Mouse (Mus musculus) hindbrain, embryonic 13.5 days (tissue): Measurements from ENCODE around the gene Nif3l1. TPM values are rescaled to one million over a fixed set of nuclear protein-coding genes. Genes with fewer than 3 reads are reported as not detected.
A peak's percentile ranks its signal among the peaks of the same experiment; 100 is the strongest.

Source experiments
- ATAC-seq: fragments of 200-750 bp; cut with Nextera tagmentation; 2 replicates; pipeline ENCODE4 v1.8.0; 2017; ENCODE audit warnings: moderate TSS enrichment; ENCODE audit not compliant: low FRiP score
- H3K27ac ChIP-seq: fragments of 300-500 bp; sonication (generic); 2 replicates; pipeline ENCODE4 v1.5.1; 2015; ENCODE audit warnings: inconsistent platforms, mild to moderate bottlenecking, moderate library complexity
- H3K27me3 ChIP-seq: fragments of 300-500 bp; sonication (generic); 2 replicates; pipeline ENCODE4 v1.6.1; 2015; ENCODE audit warnings: mild to moderate bottlenecking, inconsistent platforms
- H3K36me3 ChIP-seq: fragments of 300-500 bp; sonication (generic); 2 replicates; pipeline ENCODE4 v1.6.1; 2015; ENCODE audit warnings: mild to moderate bottlenecking, inconsistent platforms
- H3K4me1 ChIP-seq: fragments of 300-500 bp; sonication (generic); replicated peaks from 2 replicates; pipeline ENCODE4 v1.6.1; 2015; ENCODE audit warnings: inconsistent platforms
- H3K4me2 ChIP-seq: fragments of 300-500 bp; sonication (generic); 2 replicates; pipeline ENCODE4 v1.6.1; 2015; ENCODE audit warnings: inconsistent platforms, mild to moderate bottlenecking, moderate library complexity
- H3K4me3 ChIP-seq: fragments of 300-500 bp; sonication (generic); 2 replicates; pipeline ENCODE4 v1.5.1; 2015; ENCODE audit warnings: mild to moderate bottlenecking, inconsistent platforms
- H3K9ac ChIP-seq: fragments of 300-500 bp; sonication (generic); 2 replicates; pipeline ENCODE4 v1.6.1; 2015; ENCODE audit warnings: mild to moderate bottlenecking, inconsistent platforms
- H3K9me3 ChIP-seq: fragments of 300-500 bp; sonication (generic); 2 replicates; pipeline ENCODE4 v1.6.1; 2016; ENCODE audit warnings: inconsistent platforms
- WGBS: fragments of 180-500 bp; shearing (Covaris S2); methylation state at CpG from one replicate; pipeline ENCODE4 v1.1.7; 2015; 5-methylcytosine and 5-hydroxymethylcytosine counted together
- polyA plus RNA-seq: library from polyadenylated mRNA; unstranded; fragments of >200 nt; fragmentation: Nextera tagmentation; extraction: Ambion mirVana; gene quantifications from 2 replicates; pipeline ENCODE4 v1.2.1, GENCODE M21; 2015

The Nif3l1 gene
- polyA plus RNA-seq, 1 experiment from 2014 or later, result 53.7 TPM

GRCm38 (mm10) chr1:58420032-58420431, 24.9 kb upstream of the Nif3l1 start:
- no peak overlapping the region for H3K4me3 ChIP-seq
- peaks cover 30% of the 10 kb centered on the region for H3K4me1 ChIP-seq
- no peak for ATAC-seq
- no peaks in the 10 kb centered on the region for H3K27me3 ChIP-seq
- H3K9me3 ChIP-seq, result no peaks in the 10 kb centered on the region
- 82% methylated on average over 10 of the region's 10 CpGs for WGBS
- no peak overlapping the region for H3K4me2 ChIP-seq
- peaks cover 55% of the 10 kb centered on the region for H3K36me3 ChIP-seq
- H3K9ac ChIP-seq, result no peak overlapping the region
- no peak overlapping the region for H3K27ac ChIP-seq

- 78% methylated on average over 7 of the region's 7 CpGs for WGBS
- peaks cover 30% of the 10 kb centered on the region for H3K4me1 ChIP-seq
- H3K27me3 ChIP-seq, result no peaks in the 10 kb centered on the region
- H3K27ac ChIP-seq, result no peak overlapping the region
- H3K4me3 ChIP-seq, result peak overlapping the region; percentile 100; the same call in 1 of the 2 replicates
- peak overlapping the region; percentile 78 for H3K4me2 ChIP-seq
- no peak overlapping the region for H3K9ac ChIP-seq
- no peaks in the 10 kb centered on the region for H3K9me3 ChIP-seq
- H3K36me3 ChIP-seq, result peaks cover 47% of the 10 kb centered on the region
- no peak for ATAC-seq
Observed at GRCm38 (mm10) chr1:58420961-58421360, 24.0 kb upstream of the Nif3l1 start.

GRCm38 (mm10) chr1:58422879-58423278, 22.1 kb upstream of the Nif3l1 start:
- Histone ChIP-seq H3K27ac (peak overlapping the region; percentile 100), H3K27me3 (no peaks in the 10 kb centered on the region), H3K9ac (peak overlapping the region; percentile 100), H3K4me1 (peaks cover 30% of the 10 kb centered on the region), H3K36me3 (peaks cover 30% of the 10 kb centered on the region), H3K4me2 (peak overlapping the region; percentile 78), H3K9me3 (no peaks in the 10 kb centered on the region), H3K4me3 (peak overlapping the region; percentile 100)
- 0 out of 2 replicates have a peak, but pooled peaks have one; percentile 33 for ATAC-seq
- 9% methylated on average over 13 of the region's 13 CpGs for WGBS

- H3K9me3 ChIP-seq, result no peaks in the 10 kb centered on the region
- H3K36me3 ChIP-seq, result peaks cover 23% of the 10 kb centered on the region
- H3K27me3 ChIP-seq, result no peaks in the 10 kb centered on the region
- peak; percentile 96 for ATAC-seq
- WGBS, result under 1% methylated on average over 79 of the region's 79 CpGs
- H3K4me1 ChIP-seq, result peaks cover 25% of the 10 kb centered on the region
- H3K9ac ChIP-seq, result peak within 1 kb of the TSS; percentile 100
- peak within 1 kb of the TSS; percentile 78 for H3K4me2 ChIP-seq
- H3K27ac ChIP-seq, result peak within 1 kb of the TSS; percentile 100
- peak within 1 kb of the TSS; percentile 100 for H3K4me3 ChIP-seq
Observed at GRCm38 (mm10) chr1:58423371-58424248, 21.3 kb upstream of the Nif3l1 start, which contains the start of gene Clk1. Gene Clk1 (minus strand): TSS chr1:58424066.

- peaks cover 14% of the 10 kb centered on the region for H3K36me3 ChIP-seq
- H3K9me3 ChIP-seq, result no peaks in the 10 kb centered on the region
- H3K27ac ChIP-seq, result 0 out of 2 replicates have a peak overlapping the region, but pooled peaks have one; percentile 100
- peaks cover 25% of the 10 kb centered on the region for H3K4me1 ChIP-seq
- H3K27me3 ChIP-seq, result no peaks in the 10 kb centered on the region
- WGBS, result 88% methylated on average over 3 of the region's 3 CpGs
- H3K4me2 ChIP-seq, result peak overlapping the region; percentile 47; the same call in 1 of the 2 replicates
- ATAC-seq, result peak; percentile 1; the same call in 1 of the 2 replicates
- no peak overlapping the region; the same call in 1 of the 2 replicates for H3K4me3 ChIP-seq
- no peak overlapping the region for H3K9ac ChIP-seq
Observed at GRCm38 (mm10) chr1:58424551-58424950, 20.4 kb upstream of the Nif3l1 start.

- H3K27me3 ChIP-seq, result no peaks in the 10 kb centered on the region
- H3K9ac ChIP-seq, result peak overlapping the region; percentile 88
- H3K27ac ChIP-seq, result peak overlapping the region; percentile 89
- ATAC-seq, result no peak
- peak overlapping the region; percentile 77 for H3K4me2 ChIP-seq
- H3K4me1 ChIP-seq, result peaks cover 38% of the 10 kb centered on the region
- no peaks in the 10 kb centered on the region for H3K9me3 ChIP-seq
- H3K36me3 ChIP-seq, result peaks cover 41% of the 10 kb centered on the region
- WGBS, result 12% methylated on average over 10 of the region's 10 CpGs
- H3K4me3 ChIP-seq, result peak overlapping the region; percentile 61
Observed at GRCm38 (mm10) chr1:58444691-58445090, 260 bp upstream of the Nif3l1 start.

- WGBS, result 8% methylated on average over 11 of the region's 11 CpGs
- peak overlapping the region; percentile 88 for H3K9ac ChIP-seq
- H3K27ac ChIP-seq, result peak overlapping the region; percentile 89
- H3K4me2 ChIP-seq, result peak overlapping the region; percentile 77
- H3K4me1 ChIP-seq, result peaks cover 38% of the 10 kb centered on the region
- peaks cover 36% of the 10 kb centered on the region for H3K36me3 ChIP-seq
- ATAC-seq, result no peak; the same call in 1 of the 2 replicates
- peak overlapping the region; percentile 61 for H3K4me3 ChIP-seq
- no peaks in the 10 kb centered on the region for H3K9me3 ChIP-seq
- H3K27me3 ChIP-seq, result no peaks in the 10 kb centered on the region
Observed at GRCm38 (mm10) chr1:58445861-58446260, 910 bp downstream of the Nif3l1 start.

- H3K36me3 ChIP-seq, result peaks cover 39% of the 10 kb centered on the region
- no peak overlapping the region for H3K4me3 ChIP-seq
- H3K27ac ChIP-seq, result no peak overlapping the region
- no peak overlapping the region for H3K9ac ChIP-seq
- peaks cover 38% of the 10 kb centered on the region for H3K4me1 ChIP-seq
- no peak overlapping the region for H3K4me2 ChIP-seq
- no peak for ATAC-seq
- WGBS, result 94% methylated on average over 7 of the region's 7 CpGs
- H3K9me3 ChIP-seq, result no peaks in the 10 kb centered on the region
- no peaks in the 10 kb centered on the region for H3K27me3 ChIP-seq
Observed at GRCm38 (mm10) chr1:58447766-58448165, 2.8 kb downstream of the Nif3l1 start.

- H3K4me2 ChIP-seq, result no peak overlapping the region
- ATAC-seq, result no peak
- H3K9ac ChIP-seq, result no peak overlapping the region
- H3K9me3 ChIP-seq, result no peaks in the 10 kb centered on the region
- 88% methylated on average over 7 of the region's 7 CpGs for WGBS
- no peak overlapping the region for H3K4me3 ChIP-seq
- H3K36me3 ChIP-seq, result peaks cover 45% of the 10 kb centered on the region
- H3K4me1 ChIP-seq, result peaks cover 38% of the 10 kb centered on the region
- no peaks in the 10 kb centered on the region for H3K27me3 ChIP-seq
- H3K27ac ChIP-seq, result no peak overlapping the region
Observed at GRCm38 (mm10) chr1:58448396-58448795, 3.4 kb downstream of the Nif3l1 start.

- ATAC-seq, result no peak
- Histone ChIP-seq H3K4me1 (peaks cover 3% of the 10 kb centered on the region; the same call in 1 of the 2 replicates), H3K27ac (no peak overlapping the region), H3K9me3 (no peaks in the 10 kb centered on the region), H3K27me3 (no peaks in the 10 kb centered on the region), H3K36me3 (peaks cover 86% of the 10 kb centered on the region), H3K4me3 (no peak overlapping the region), H3K4me2 (no peak overlapping the region), H3K9ac (no peak overlapping the region)
- WGBS, result 98% methylated on average over 6 of the region's 6 CpGs
Observed at GRCm38 (mm10) chr1:58454316-58454715, 9.4 kb downstream of the Nif3l1 start.

GRCm38 (mm10) chr1:58458175-58458574, 13.2 kb downstream of the Nif3l1 start:
- ATAC-seq, result no peak
- H3K9ac ChIP-seq, result no peak overlapping the region
- no peak overlapping the region for H3K27ac ChIP-seq

GRCm38 (mm10) chr1:58458867-58459266, 13.9 kb downstream of the Nif3l1 start:
- no peak overlapping the region for H3K4me2 ChIP-seq
- peaks cover 96% of the 10 kb centered on the region for H3K36me3 ChIP-seq
- H3K4me3 ChIP-seq, result no peak overlapping the region
- no peak overlapping the region for H3K9ac ChIP-seq
- H3K27me3 ChIP-seq, result no peaks in the 10 kb centered on the region
- no peak overlapping the region for H3K27ac ChIP-seq
- ATAC-seq, result no peak
- no peaks in the 10 kb centered on the region for H3K9me3 ChIP-seq
- 89% methylated on average over 2 of the region's 2 CpGs for WGBS
- no peaks in the 10 kb centered on the region for H3K4me1 ChIP-seq

More at GRCm38 (mm10) chr1:58458175-58458574, 13.2 kb downstream of the Nif3l1 start:
- no peaks in the 10 kb centered on the region for H3K4me1 ChIP-seq
- H3K36me3 ChIP-seq, result peaks cover 96% of the 10 kb centered on the region
- H3K27me3 ChIP-seq, result no peaks in the 10 kb centered on the region
- H3K4me3 ChIP-seq, result no peak overlapping the region
- WGBS, result 93% methylated on average over 5 of the region's 5 CpGs
- H3K9me3 ChIP-seq, result no peaks in the 10 kb centered on the region
- H3K4me2 ChIP-seq, result no peak overlapping the region
